In genomic region chr11:28702384-28702783, GRCm38 (mm10) we compare ENCODE assay signal across 30 mouse cellular contexts.
"Had no signal": no experiment of that assay in that cellular context is flagged by ENCODE, and none has a peak within 500 bp of the region (broad histone marks: within the 10 kb centered on the region; RNA-seq: fewer than 3 reads in every experiment).

No protein-coding gene starts in this region.

- H3K4me3 ChIP-seq: left cerebral cortex, adult 2 months; limb, embryonic 10.5 days; limb, embryonic 12.5 days; limb, embryonic 13.5 days; limb, embryonic 15.5 days; liver, embryonic 13.5 days; liver, embryonic 15.5 days; lung, embryonic 15.5 days; megakaryocyte, embryonic 14.5 days; midbrain, embryonic 10.5 days; midbrain, embryonic 12.5 days; midbrain, embryonic 13.5 days; midbrain, embryonic 15.5 days; myocyte; neural tube, embryonic 12.5 days had no signal

- ATAC-seq: lung, postnatal 0 days; midbrain, embryonic 13.5 days; midbrain, embryonic 15.5 days; midbrain, embryonic 16.5 days had no signal

- H3K27me3 ChIP-seq: limb, embryonic 12.5 days; limb, embryonic 13.5 days; limb, embryonic 15.5 days; liver, embryonic 13.5 days; liver, embryonic 15.5 days; lung, embryonic 15.5 days; megakaryocyte, embryonic 14.5 days; midbrain, embryonic 12.5 days; midbrain, embryonic 13.5 days; midbrain, embryonic 15.5 days; neural tube, embryonic 12.5 days had no signal

- DNase-seq: left cerebral cortex, postnatal 4 days; liver, embryonic 13.5 days; lung, adult 18-20 months; lung, adult 2 months; lung, embryonic 14.5 days; lung, postnatal 10 days; lung, postnatal 14 days; lung, postnatal 36 days; lung, postnatal 4 days; midbrain, embryonic 14.5 days had no signal

- H3K9ac ChIP-seq: limb, embryonic 12.5 days; limb, embryonic 13.5 days; limb, embryonic 15.5 days; liver, embryonic 13.5 days; liver, embryonic 14.5 days; liver, embryonic 15.5 days; lung, embryonic 14.5 days; lung, embryonic 15.5 days; midbrain, embryonic 12.5 days; midbrain, embryonic 13.5 days; midbrain, embryonic 15.5 days; neural tube, embryonic 12.5 days had no signal

- H3K4me1 ChIP-seq: limb, embryonic 13.5 days; limb, embryonic 15.5 days; liver, embryonic 13.5 days; liver, embryonic 15.5 days; lung, embryonic 15.5 days; megakaryocyte, embryonic 14.5 days; midbrain, embryonic 12.5 days had no signal

- H3K36me3 ChIP-seq: limb, embryonic 10.5 days; limb, embryonic 12.5 days; limb, embryonic 13.5 days; limb, embryonic 15.5 days; liver, embryonic 13.5 days; liver, embryonic 15.5 days; lung, embryonic 15.5 days; midbrain, embryonic 10.5 days; midbrain, embryonic 12.5 days; midbrain, embryonic 13.5 days; midbrain, embryonic 15.5 days; neural tube, embryonic 12.5 days had no signal

- H3K9me3 ChIP-seq: limb, embryonic 10.5 days; limb, embryonic 12.5 days; limb, embryonic 13.5 days; limb, embryonic 15.5 days; liver, embryonic 13.5 days; liver, embryonic 15.5 days; lung, embryonic 15.5 days; megakaryocyte, embryonic 14.5 days; midbrain, embryonic 10.5 days; midbrain, embryonic 12.5 days; midbrain, embryonic 13.5 days; midbrain, embryonic 15.5 days; neural tube, embryonic 12.5 days had no signal

- H3K27ac ChIP-seq: left cerebral cortex, adult 2 months; limb, embryonic 10.5 days; limb, embryonic 12.5 days; limb, embryonic 13.5 days; limb, embryonic 15.5 days; liver, embryonic 13.5 days; liver, embryonic 14.5 days; liver, embryonic 15.5 days; lung, embryonic 15.5 days; macrophage; midbrain, embryonic 10.5 days; midbrain, embryonic 12.5 days; midbrain, embryonic 13.5 days; midbrain, embryonic 15.5 days; neural tube, embryonic 12.5 days had no signal

- H3K4me2 ChIP-seq: limb, embryonic 12.5 days; limb, embryonic 13.5 days; limb, embryonic 15.5 days; liver, embryonic 11.5 days; liver, embryonic 13.5 days; liver, embryonic 15.5 days; lung, embryonic 14.5 days; lung, embryonic 15.5 days; midbrain, embryonic 11.5 days; midbrain, embryonic 12.5 days; midbrain, embryonic 13.5 days; midbrain, embryonic 15.5 days; neural tube, embryonic 12.5 days had no signal
